Mouse (Mus musculus) hindbrain, embryonic 14.5 days (tissue): Measurements from ENCODE around the gene Gm5890. TPM values are rescaled to one million over a fixed set of nuclear protein-coding genes. Genes with fewer than 3 reads are reported as not detected.
"Not testable (repeated sequence)": the region's sequence is repeated elsewhere in the genome, so short reads cannot be mapped to it uniquely, and the experiment has no call there.

Source experiments
- ATAC-seq: fragments of 200-750 bp; cut with Nextera tagmentation; 2 replicates; pipeline ENCODE4 v1.8.0; 2017; ENCODE audit warnings: moderate number of reproducible peaks, mild to moderate bottlenecking, moderate TSS enrichment, moderate library complexity; ENCODE audit not compliant: low FRiP score
- DNase-seq: peaks from one replicate; pipeline ENCODE4 v3.0.0-alpha.2; 2015; ENCODE audit warnings: low spot score
- H3K27ac ChIP-seq: fragments of 300-500 bp; sonication (generic); 2 replicates; pipeline ENCODE4 v1.5.1; 2014; ENCODE audit warnings: mild to moderate bottlenecking, moderate library complexity
- H3K27me3 ChIP-seq: fragments of 300-500 bp; sonication (generic); 2 replicates; pipeline ENCODE4 v1.6.1; 2014; ENCODE audit warnings: mild to moderate bottlenecking, low read length, mixed read lengths; ENCODE audit not compliant: control insufficient read depth, insufficient read depth
- H3K36me3 ChIP-seq: fragments of 300-500 bp; sonication (generic); replicated peaks from 2 replicates; pipeline ENCODE4 v1.6.1; 2014; ENCODE audit not compliant: control insufficient read depth, insufficient read depth
- H3K4me1 ChIP-seq: fragments of 300-500 bp; sonication (generic); replicated peaks from 2 replicates; pipeline ENCODE4 v1.6.1; 2014; ENCODE audit warnings: antibody characterized with exemption, low read length, mixed read lengths; ENCODE audit not compliant: control insufficient read depth, insufficient read depth
- H3K4me2 ChIP-seq: fragments of 300-500 bp; sonication (generic); replicated peaks from 2 replicates; pipeline ENCODE4 v1.6.1; 2014; ENCODE audit warnings: mild to moderate bottlenecking, moderate library complexity
- H3K4me3 ChIP-seq: fragments of 300-500 bp; sonication (generic); replicated peaks from 2 replicates; pipeline ENCODE4 v1.5.1; 2014; ENCODE audit warnings: mild to moderate bottlenecking, low read length
- H3K9ac ChIP-seq: fragments of 300-500 bp; sonication (generic); 2 replicates; pipeline ENCODE4 v1.6.1; 2014
- H3K9me3 ChIP-seq: fragments of 300-500 bp; sonication (generic); 2 replicates; pipeline ENCODE4 v1.6.1; 2016; ENCODE audit warnings: low read length; ENCODE audit not compliant: control insufficient read depth
- WGBS: fragments of 180-500 bp; shearing (Covaris S2); extraction: QIAGEN DNeasy Blood & Tissue Kit; methylation state at CpG from one replicate; pipeline ENCODE4 v1.1.7; 2014; 5-methylcytosine and 5-hydroxymethylcytosine counted together
- polyA plus RNA-seq: library from polyadenylated mRNA; unstranded; fragments of >200 nt; fragmentation: Nextera tagmentation; extraction: Ambion mirVana; gene quantifications from 2 replicates; pipeline ENCODE4 v1.2.1, GENCODE M21; 2014

The Gm5890 gene
- not detected in 2 replicates for polyA plus RNA-seq

DNA sequence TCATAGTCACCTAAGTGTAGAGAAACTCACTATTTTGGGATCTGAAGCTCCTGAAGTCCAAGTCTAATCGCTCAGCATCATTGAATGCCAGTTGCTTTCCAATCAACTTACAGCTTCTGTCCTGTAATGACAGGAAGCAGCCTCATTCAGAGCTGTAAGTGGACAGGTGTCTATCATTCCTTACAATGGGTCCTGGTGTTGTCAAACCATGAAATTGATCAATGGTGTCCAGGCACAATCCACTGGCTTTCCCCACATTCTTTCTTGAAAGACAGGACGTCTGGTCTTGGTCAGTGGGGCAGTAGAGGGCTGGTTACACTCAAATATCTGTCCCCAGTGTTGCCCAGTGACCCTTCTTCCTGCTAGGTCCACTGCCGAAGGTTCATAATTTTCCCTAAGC is at the start of gene Gm5890:
Gene Gm5890 (minus strand): TSS at position 101 of the 400 bp plus-strand sequence.
- not testable (repeated sequence) for H3K27me3 ChIP-seq, H3K36me3 ChIP-seq, H3K9ac ChIP-seq, H3K4me3 ChIP-seq, H3K27ac ChIP-seq, H3K4me2 ChIP-seq, H3K9me3 ChIP-seq, ATAC-seq, H3K4me1 ChIP-seq, DNase-seq
- no CpG with 5 or more reads among the region's 3 CpGs for WGBS

DNA sequence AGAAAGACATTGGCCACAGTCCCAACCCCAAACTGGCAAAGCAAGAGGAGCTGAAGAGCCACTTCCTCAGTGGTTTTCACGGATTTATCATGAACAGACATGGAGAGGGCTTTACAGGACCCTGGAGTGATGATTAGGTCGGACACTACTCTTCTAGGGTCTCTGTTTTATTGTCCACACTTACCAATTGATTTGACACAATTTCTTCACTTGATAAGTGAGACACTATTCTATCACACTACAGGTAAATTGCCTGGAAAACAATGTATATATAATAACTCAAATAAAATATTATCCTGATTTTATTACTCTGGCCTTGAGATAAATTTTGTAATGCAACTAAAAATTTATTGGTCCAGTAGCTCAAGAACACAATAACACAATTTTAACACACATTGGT is 28.9 kb downstream of the Gm5890 start, which contains the start of gene Gm4498:
Gene Gm4498 (minus strand): TSS at position 101 of the 400 bp plus-strand sequence.
- H3K27me3 ChIP-seq, H3K36me3 ChIP-seq, H3K9ac ChIP-seq, H3K4me1 ChIP-seq, H3K9me3 ChIP-seq, DNase-seq, H3K4me3 ChIP-seq, H3K27ac ChIP-seq, ATAC-seq, H3K4me2 ChIP-seq: not testable (repeated sequence)
- WGBS: no CpG with 5 or more reads among the region's 2 CpGs

Other genes starting within 250 kb of the Gm5890 start
- not detected in 2 replicates for gene Vmn1r91, start 163.2 kb downstream of the Gm5890 start, polyA plus RNA-seq
- not detected in 2 replicates for gene Gm16442, start 140.3 kb downstream of the Gm5890 start, polyA plus RNA-seq
- not detected in 2 replicates for gene Vmn1r93, start 123.7 kb downstream of the Gm5890 start, polyA plus RNA-seq
- gene Vmn1r94, start 94.5 kb downstream of the Gm5890 start, polyA plus RNA-seq: not detected in 2 replicates
- not detected in 2 replicates for gene Vmn1r95, start 69.1 kb downstream of the Gm5890 start, polyA plus RNA-seq
- gene Gm6164, start 57.2 kb downstream of the Gm5890 start, polyA plus RNA-seq: not detected in 2 replicates
- gene Gm4498, start 29.0 kb downstream of the Gm5890 start, polyA plus RNA-seq: not detected in 2 replicates
- not detected in 2 replicates for gene Gm4133, start 71.2 kb upstream of the Gm5890 start, polyA plus RNA-seq
- gene Gm5728, start 112.6 kb upstream of the Gm5890 start, polyA plus RNA-seq: not detected in 2 replicates
- gene Vmn1r100, start 155.1 kb upstream of the Gm5890 start, polyA plus RNA-seq: not detected in 2 replicates
- not detected in 2 replicates for gene Vmn1r101, start 179.8 kb upstream of the Gm5890 start, polyA plus RNA-seq
- gene Gm10670, start 212.1 kb upstream of the Gm5890 start, polyA plus RNA-seq: not detected in 2 replicates
- not detected in 2 replicates for gene Vmn1r103, start 247.7 kb upstream of the Gm5890 start, polyA plus RNA-seq